ENCODE assay signal across 9 mouse cellular contexts in genomic region chr9:45048511-45048910, GRCm38 (mm10). TPM values are rescaled to one million over a fixed set of nuclear protein-coding genes. Genes with fewer than 3 reads are reported as not detected.
A peak's percentile ranks its signal among the peaks of the same experiment; 100 is the strongest.
DNase-seq lines count a peak whose midpoint lies in the region; ATAC-seq and TF ChIP-seq lines count a peak whose summit lies in the region.
"Had no signal": no experiment of that assay in that cellular context is flagged by ENCODE, and none has a peak within 500 bp of the region (broad histone marks: within the 10 kb centered on the region; RNA-seq: fewer than 3 reads in every experiment).

No protein-coding gene starts in this region.

- peak; percentile 48 for DNase-seq in hindbrain, embryonic 11.5 days (ENCODE audit: low spot score)
- no peak for DNase-seq in spleen, adult 2 months (ENCODE audit: low read depth in 1 of 2, low spot score in 2 of 2)
- no peak for DNase-seq in spleen, postnatal 14 days (ENCODE audit: low spot score in 2 of 2)
- peak; percentile 48 for DNase-seq in brain, adult 2 months (ENCODE audit: low read depth, low spot score)
- DNase-seq in limb, embryonic 14.5 days (ENCODE audit: low spot score) = peak; percentile 54
- DNase-seq in testis, postnatal 14 days (ENCODE audit: low spot score) = no peak
- DNase-seq in urinary bladder, adult 18-20 months (ENCODE audit: low spot score in 2 of 2) = no peak

- no peaks in the 10 kb centered on the region for H3K36me3 ChIP-seq in hindbrain, embryonic 11.5 days (ENCODE audit: control insufficient read depth, insufficient read depth, low read length)
- no peaks in the 10 kb centered on the region for H3K36me3 ChIP-seq in hindbrain, embryonic 16.5 days (ENCODE audit: control insufficient read depth, insufficient read depth, low read length)
- H3K36me3 ChIP-seq in spleen, adult 2 months (ENCODE audit: control insufficient read depth, insufficient read depth, low read length) = no peaks in the 10 kb centered on the region
- no peaks in the 10 kb centered on the region; the same call in 1 of the 2 replicates for H3K36me3 ChIP-seq in limb, embryonic 14.5 days (ENCODE audit: control insufficient read depth, insufficient read depth, low read length)
- H3K36me3 ChIP-seq: embryonic facial prominence, embryonic 13.5 days had no signal

- TF ChIP-seq POLR2A in spleen, adult 2 months (IDR thresholded peaks at IDR 0.05; ENCODE audit: low read depth, low read length) = no peak
- TF ChIP-seq POLR2A in limb, embryonic 14.5 days (IDR thresholded peaks at IDR 0.05; ENCODE audit: borderline replicate concordance, extremely low read depth, insufficient read depth, insufficient read length) = no peak

- no peaks in the 10 kb centered on the region for H3K9me3 ChIP-seq in hindbrain, embryonic 11.5 days (ENCODE audit: control insufficient read depth, low read length)
- no peaks in the 10 kb centered on the region for H3K9me3 ChIP-seq in hindbrain, embryonic 16.5 days (ENCODE audit: control insufficient read depth, low read length)
- H3K9me3 ChIP-seq in limb, embryonic 14.5 days (ENCODE audit: control insufficient read depth, low read length) = no peaks in the 10 kb centered on the region
- H3K9me3 ChIP-seq: embryonic facial prominence, embryonic 13.5 days had no signal

- no peak overlapping the region for H3K27ac ChIP-seq in hindbrain, embryonic 11.5 days (ENCODE audit: low read depth, low read length)
- H3K27ac ChIP-seq in hindbrain, embryonic 16.5 days (ENCODE audit: low read depth, low read length) = no peak overlapping the region
- H3K27ac ChIP-seq in spleen, adult 2 months (ENCODE audit: insufficient read depth, low read length) = no peak overlapping the region
- H3K27ac ChIP-seq in limb, embryonic 14.5 days (replicated peaks; ENCODE audit: low read depth, low read length) = no peak overlapping the region
- H3K27ac ChIP-seq: embryonic facial prominence, embryonic 13.5 days had no signal

- no peak overlapping the region for H3K4me2 ChIP-seq in hindbrain, embryonic 11.5 days (replicated peaks; ENCODE audit: low read depth, low read length)
- H3K4me2 ChIP-seq in hindbrain, embryonic 16.5 days (ENCODE audit: low read length) = no peak overlapping the region
- H3K4me2 ChIP-seq in limb, embryonic 14.5 days (replicated peaks; ENCODE audit: low read depth, low read length, severe bottlenecking) = no peak overlapping the region
- H3K4me2 ChIP-seq: embryonic facial prominence, embryonic 13.5 days had no signal

- peak; percentile 16; the same call in 1 of the 2 replicates for TF ChIP-seq CTCF in spleen, adult 2 months (IDR thresholded peaks at IDR 0.05; ENCODE audit: extremely low read depth, insufficient read depth, insufficient read length, insufficient replicate concordance)

- peaks cover 6% of the 10 kb centered on the region for H3K27me3 ChIP-seq in hindbrain, embryonic 11.5 days (ENCODE audit: control insufficient read depth, insufficient read depth, low read length)
- peaks cover 23% of the 10 kb centered on the region for H3K27me3 ChIP-seq in hindbrain, embryonic 16.5 days (replicated peaks; ENCODE audit: control insufficient read depth, insufficient read depth, low read length)
- 0 out of 2 replicates have a peak, but pooled peaks cover 1% of the 10 kb centered on the region for H3K27me3 ChIP-seq in spleen, adult 2 months (ENCODE audit: control insufficient read depth, insufficient read depth, low read length)
- H3K27me3 ChIP-seq in limb, embryonic 14.5 days (ENCODE audit: control insufficient read depth, insufficient read depth, low read length) = no peaks in the 10 kb centered on the region

- H3K4me3 ChIP-seq in hindbrain, embryonic 11.5 days (ENCODE audit: low read depth, low read length) = no peak overlapping the region
- H3K4me3 ChIP-seq in hindbrain, embryonic 16.5 days (ENCODE audit: low read length) = no peak overlapping the region
- no peak overlapping the region for H3K4me3 ChIP-seq in spleen, adult 2 months (ENCODE audit: extremely low read depth, insufficient read depth, insufficient read length)
- no peak overlapping the region for H3K4me3 ChIP-seq in limb, embryonic 14.5 days (replicated peaks; ENCODE audit: low read length)
- H3K4me3 ChIP-seq: embryonic facial prominence, embryonic 13.5 days had no signal

- no peaks in the 10 kb centered on the region for H3K4me1 ChIP-seq in hindbrain, embryonic 11.5 days (replicated peaks; ENCODE audit: control insufficient read depth, insufficient read depth, low read length)
- H3K4me1 ChIP-seq in hindbrain, embryonic 16.5 days (ENCODE audit: control insufficient read depth, insufficient read depth, low read depth, low read length) = no peaks in the 10 kb centered on the region
- no peaks in the 10 kb centered on the region for H3K4me1 ChIP-seq in spleen, adult 2 months (ENCODE audit: control insufficient read depth, insufficient read depth, insufficient read length)
- H3K4me1 ChIP-seq in limb, embryonic 14.5 days (ENCODE audit: control insufficient read depth, insufficient read depth, low read length) = peaks cover 2% of the 10 kb centered on the region; the same call in 1 of the 2 replicates

- ATAC-seq in hindbrain, embryonic 11.5 days (ENCODE audit: low FRiP score) = no peak
- no peak for ATAC-seq in hindbrain, embryonic 16.5 days
- ATAC-seq in limb, embryonic 14.5 days (ENCODE audit: low FRiP score, low read depth) = no peak

- 37% methylated on average over 4 of the region's 4 CpGs for WGBS in hindbrain, embryonic 11.5 days
- WGBS in hindbrain, embryonic 16.5 days = 27% methylated on average over 4 of the region's 4 CpGs
- 20% methylated on average over 4 of the region's 4 CpGs for WGBS in spleen, adult 2 months
- 31% methylated on average over 4 of the region's 4 CpGs for WGBS in limb, embryonic 14.5 days

- H3K9ac ChIP-seq in hindbrain, embryonic 11.5 days (ENCODE audit: low read depth, low read length) = no peak overlapping the region
- no peak overlapping the region for H3K9ac ChIP-seq in hindbrain, embryonic 16.5 days (ENCODE audit: low read depth, low read length)
- H3K9ac ChIP-seq in limb, embryonic 14.5 days (ENCODE audit: low read depth, low read length, severe bottlenecking) = no peak overlapping the region
- H3K9ac ChIP-seq: embryonic facial prominence, embryonic 13.5 days had no signal

RNA-seq across cellular contexts. Expression of gene Mpzl3, which starts 6.5 kb away (rescaled TPM):
- polyA plus RNA-seq in hindbrain, embryonic 11.5 days (2014; fragmentation: Nextera tagmentation; extraction: Ambion mirVana) = 1.7 and 2.8 TPM in 2 replicates
- polyA plus RNA-seq in hindbrain, embryonic 16.5 days (2015; fragmentation: Nextera tagmentation; extraction: Ambion mirVana) = 1.0 and 1.2 TPM in 2 replicates
- 1.7 and 2.2 TPM in 2 replicates for polyA plus RNA-seq in spleen, adult 2 months (2012; rRNA removed)
- 1.8 and 2.1 TPM in 2 replicates for polyA plus RNA-seq in limb, embryonic 14.5 days (2012; rRNA removed)
- 3.9 and 4.7 TPM in 2 replicates for polyA plus RNA-seq in limb, embryonic 14.5 days (2014; fragmentation: Nextera tagmentation; extraction: Ambion mirVana)

RNA-seq across cellular contexts. Expression of gene Mpzl2, which starts 8.9 kb away (rescaled TPM):
- polyA plus RNA-seq in hindbrain, embryonic 11.5 days (2014; fragmentation: Nextera tagmentation; extraction: Ambion mirVana) = 2.6 and 3.8 TPM in 2 replicates
- 2.5 and 3.0 TPM in 2 replicates for polyA plus RNA-seq in hindbrain, embryonic 16.5 days (2015; fragmentation: Nextera tagmentation; extraction: Ambion mirVana)
- 0.49 TPM in 2 replicates for polyA plus RNA-seq in spleen, adult 2 months (2012; rRNA removed)
- 21.0 and 22.6 TPM in 2 replicates for polyA plus RNA-seq in limb, embryonic 14.5 days (2012; rRNA removed)
- 21.8 and 22.8 TPM in 2 replicates for polyA plus RNA-seq in limb, embryonic 14.5 days (2014; fragmentation: Nextera tagmentation; extraction: Ambion mirVana)

RNA-seq across cellular contexts. Expression of gene Jaml, which starts 30.5 kb away (rescaled TPM):
- polyA plus RNA-seq in hindbrain, embryonic 11.5 days (2014; fragmentation: Nextera tagmentation; extraction: Ambion mirVana) = 0.31 and 0.36 TPM in 2 replicates
- 0.25 and 0.37 TPM in 2 replicates for polyA plus RNA-seq in hindbrain, embryonic 16.5 days (2015; fragmentation: Nextera tagmentation; extraction: Ambion mirVana)
- 2.4 and 2.8 TPM in 2 replicates for polyA plus RNA-seq in spleen, adult 2 months (2012; rRNA removed)
- 0.17 and 0.28 TPM in 2 replicates for polyA plus RNA-seq in limb, embryonic 14.5 days (2012; rRNA removed)
- polyA plus RNA-seq in limb, embryonic 14.5 days (2014; fragmentation: Nextera tagmentation; extraction: Ambion mirVana) = 0.30 and 0.43 TPM in 2 replicates
- polyA plus RNA-seq: embryonic facial prominence, embryonic 13.5 days had no signal

RNA-seq across cellular contexts. Expression of gene Cd3e, which starts 39.1 kb away (rescaled TPM):
- polyA plus RNA-seq in hindbrain, embryonic 11.5 days (2014; fragmentation: Nextera tagmentation; extraction: Ambion mirVana) = not detected in 2 replicates
- 0.15 and 0.19 TPM in 2 replicates for polyA plus RNA-seq in hindbrain, embryonic 16.5 days (2015; fragmentation: Nextera tagmentation; extraction: Ambion mirVana)
- 42.8 and 44.8 TPM in 2 replicates for polyA plus RNA-seq in spleen, adult 2 months (2012; rRNA removed)
- polyA plus RNA-seq in limb, embryonic 14.5 days (2012; rRNA removed) = 0.10 and 0.13 TPM in 2 replicates
- polyA plus RNA-seq in limb, embryonic 14.5 days (2014; fragmentation: Nextera tagmentation; extraction: Ambion mirVana) = 0.07 and 0.25 TPM in 2 replicates
- polyA plus RNA-seq: embryonic facial prominence, embryonic 13.5 days had no signal

Comparison
In these comparisons a context has a peak if more than half of its experiments do, and no peak if none do; other contexts are left out.
1. DNase-seq: peak in hindbrain, embryonic 11.5 days (single experiment), brain, adult 2 months (single experiment) and limb, embryonic 14.5 days (single experiment); none in spleen, adult 2 months (0 of 2), spleen, postnatal 14 days (0 of 2), testis, postnatal 14 days (single experiment) and urinary bladder, adult 18-20 months (0 of 2).